In the genomic region with DNA sequence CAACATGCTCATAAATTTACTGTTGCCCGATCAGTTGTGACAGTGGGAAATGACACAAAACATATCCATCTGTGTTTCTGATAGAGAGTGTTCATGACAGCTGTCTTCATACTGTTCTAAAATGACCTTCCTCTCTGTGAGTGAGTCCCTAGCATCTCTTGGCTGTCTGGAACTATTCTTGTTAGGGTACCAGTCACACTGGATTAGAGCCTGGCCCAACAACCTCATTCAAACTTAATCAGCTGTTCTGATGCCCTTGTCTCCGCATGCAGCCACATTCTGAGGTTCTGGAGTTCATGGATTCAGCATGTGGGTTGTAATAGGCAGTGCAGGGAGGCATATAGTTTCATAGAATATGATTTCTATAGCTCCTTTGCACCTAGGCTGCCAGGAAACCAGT, we compare ENCODE assay signal across 19 mouse cellular contexts.
A peak's percentile ranks its signal among the peaks of the same experiment; 100 is the strongest.
DNase-seq lines count a peak whose midpoint lies in the region; ATAC-seq lines count a peak whose summit lies in the region.
"Had no signal": no experiment of that assay in that cellular context is flagged by ENCODE, and none has a peak within 500 bp of the region (broad histone marks: within the 10 kb centered on the region; RNA-seq: fewer than 3 reads in every experiment).

No protein-coding gene starts in this region.

- no peaks in the 10 kb centered on the region for H3K4me1 ChIP-seq in embryonic facial prominence, embryonic 14.5 days (ENCODE audit: control insufficient read depth, insufficient read depth, low read length)
- no peaks in the 10 kb centered on the region for H3K4me1 ChIP-seq in embryonic facial prominence, embryonic 10.5 days
- H3K4me1 ChIP-seq: embryonic facial prominence, embryonic 13.5 days; forebrain, embryonic 13.5 days; forebrain, embryonic 15.5 days had no signal

- ATAC-seq in embryonic facial prominence, embryonic 14.5 days (ENCODE audit: low read depth) = no peak
- ATAC-seq: activated CD4-positive, CD25-positive, alpha-beta regulatory T cell, adult 4 months; forebrain, embryonic 13.5 days; forebrain, embryonic 15.5 days; forebrain, postnatal 0 days; Patski had no signal

- no peak overlapping the region for H3K4me3 ChIP-seq in embryonic facial prominence, embryonic 14.5 days (ENCODE audit: low read depth, low read length)
- H3K4me3 ChIP-seq in embryonic facial prominence, embryonic 10.5 days = no peak overlapping the region
- H3K4me3 ChIP-seq: embryonic facial prominence, embryonic 13.5 days; forebrain, embryonic 13.5 days; forebrain, embryonic 15.5 days had no signal

- H3K9me3 ChIP-seq in embryonic facial prominence, embryonic 14.5 days (ENCODE audit: control insufficient read depth, low read length) = peaks cover 13% of the 10 kb centered on the region
- peaks cover 18% of the 10 kb centered on the region for H3K9me3 ChIP-seq in embryonic facial prominence, embryonic 10.5 days
- H3K9me3 ChIP-seq: forebrain, embryonic 15.5 days had no signal

- H3K4me2 ChIP-seq in embryonic facial prominence, embryonic 14.5 days (ENCODE audit: low read depth, low read length) = no peak overlapping the region
- H3K4me2 ChIP-seq: embryonic facial prominence, embryonic 13.5 days; forebrain, embryonic 13.5 days; forebrain, embryonic 15.5 days had no signal

- no peak overlapping the region for H3K27ac ChIP-seq in embryonic facial prominence, embryonic 14.5 days (replicated peaks; ENCODE audit: low read depth, low read length)
- no peak overlapping the region for H3K27ac ChIP-seq in embryonic facial prominence, embryonic 10.5 days (replicated peaks)
- H3K27ac ChIP-seq: embryonic facial prominence, embryonic 13.5 days; forebrain, embryonic 13.5 days; forebrain, embryonic 15.5 days had no signal

- DNase-seq in embryonic facial prominence, embryonic 14.5 days (ENCODE audit: low spot score) = peak; percentile 13
- DNase-seq in embryonic facial prominence, embryonic 10.5 days (ENCODE audit: low spot score) = no peak
- DNase-seq in Muller cell, postnatal 12 days (ENCODE audit: inconsistent ontology term) = peak; percentile 85
- DNase-seq in retina, postnatal 1 day = peak; percentile 65
- DNase-seq in right cerebral cortex, adult 18-20 months = no peak
- DNase-seq: adrenal gland, adult 8-10 months; adrenal gland, postnatal 14 days; adrenal gland, postnatal 36 days; cerebellum, adult 11-12 months; cerebellum, adult 2 months; cerebellum, adult 9-10 months; cerebellum, postnatal 10 days; cerebellum, postnatal 25 days; forebrain, postnatal 0 days had no signal

- H3K9ac ChIP-seq in embryonic facial prominence, embryonic 14.5 days (ENCODE audit: low read depth, low read length) = no peak overlapping the region
- H3K9ac ChIP-seq: embryonic facial prominence, embryonic 13.5 days; forebrain, embryonic 13.5 days; forebrain, embryonic 15.5 days; forebrain, postnatal 0 days had no signal

- WGBS in embryonic facial prominence, embryonic 14.5 days = 82% methylated on average over 2 of the region's 2 CpGs
- WGBS in embryonic facial prominence, embryonic 10.5 days = 86% methylated on average over 2 of the region's 2 CpGs

- H3K27me3 ChIP-seq in embryonic facial prominence, embryonic 14.5 days (replicated peaks; ENCODE audit: control insufficient read depth, insufficient read depth, low read length) = no peaks in the 10 kb centered on the region
- H3K27me3 ChIP-seq in embryonic facial prominence, embryonic 10.5 days (replicated peaks; ENCODE audit: low read depth, poor library complexity, severe bottlenecking) = no peaks in the 10 kb centered on the region
- H3K27me3 ChIP-seq: embryonic facial prominence, embryonic 13.5 days; forebrain, embryonic 13.5 days; forebrain, embryonic 15.5 days; Patski had no signal

- H3K36me3 ChIP-seq in embryonic facial prominence, embryonic 14.5 days (ENCODE audit: control insufficient read depth, insufficient read depth, low read length) = no peaks in the 10 kb centered on the region
- no peaks in the 10 kb centered on the region for H3K36me3 ChIP-seq in embryonic facial prominence, embryonic 10.5 days (replicated peaks)
- H3K36me3 ChIP-seq: embryonic facial prominence, embryonic 13.5 days; forebrain, embryonic 15.5 days had no signal

Comparison
In these comparisons a context has a peak if more than half of its experiments do, and no peak if none do; other contexts are left out.
1. DNase-seq: peak in embryonic facial prominence, embryonic 14.5 days (single experiment), Muller cell, postnatal 12 days (single experiment) and retina, postnatal 1 day (single experiment); none in embryonic facial prominence, embryonic 10.5 days (single experiment) and right cerebral cortex, adult 18-20 months (single experiment).